Mouse (Mus musculus) cerebellum, adult 2 months (tissue): Measurements from ENCODE around the gene St8sia1.

ENCODE experiments used
- CTCF ChIP-seq: fragments of 200-500 bp; IDR thresholded peaks from 2 replicates; pipeline ENCODE4 v1.5.1; 2011; ENCODE audit warnings: low read depth, mild to moderate bottlenecking, control low read depth, low read length, moderate library complexity, borderline replicate concordance; ENCODE audit not compliant: insufficient read depth
- POLR2A ChIP-seq: fragments of 200-500 bp; IDR thresholded peaks from 2 replicates; pipeline ENCODE4 v1.6.1; 2011; ENCODE audit warnings: low read length, control low read depth, borderline replicate concordance; ENCODE audit not compliant: insufficient read depth

- TF ChIP-seq POLR2A: no peak
- no peak for TF ChIP-seq CTCF
These were observed 126.9 kb downstream of the St8sia1 start for GRCm38 (mm10) chr6:142837326-142837725.
